Comparison of ENCODE assay signal across 11 mouse cellular contexts in genomic region chr5:100085097-100085496, GRCm38 (mm10). TPM values are rescaled to one million over a fixed set of nuclear protein-coding genes. Genes with fewer than 3 reads are reported as not detected.
A peak's percentile ranks its signal among the peaks of the same experiment; 100 is the strongest.
DNase-seq lines count a peak whose midpoint lies in the region; ATAC-seq and TF ChIP-seq lines count a peak whose summit lies in the region.
"Had no signal": no experiment of that assay in that cellular context is flagged by ENCODE, and none has a peak within 500 bp of the region (broad histone marks: within the 10 kb centered on the region; RNA-seq: fewer than 3 reads in every experiment).

No protein-coding gene starts in this region.

- no peaks in the 10 kb centered on the region for H3K27me3 ChIP-seq in forebrain, embryonic 13.5 days
- H3K27me3 ChIP-seq in forebrain, embryonic 11.5 days (ENCODE audit: control insufficient read depth, insufficient read depth, low read length) = no peaks in the 10 kb centered on the region
- H3K27me3 ChIP-seq in limb, embryonic 12.5 days = no peaks in the 10 kb centered on the region
- no peaks in the 10 kb centered on the region for H3K27me3 ChIP-seq in limb, embryonic 10.5 days (ENCODE audit: low read depth, poor library complexity, severe bottlenecking)
- no peaks in the 10 kb centered on the region for H3K27me3 ChIP-seq in intestine, postnatal 0 days (replicated peaks; ENCODE audit: control insufficient read depth, insufficient read depth, low read length)

- H3K36me3 ChIP-seq in forebrain, embryonic 13.5 days (ENCODE audit: poor library complexity, severe bottlenecking) = no peaks in the 10 kb centered on the region
- H3K36me3 ChIP-seq in forebrain, embryonic 11.5 days (ENCODE audit: control insufficient read depth, insufficient read depth, low read length) = no peaks in the 10 kb centered on the region
- no peaks in the 10 kb centered on the region for H3K36me3 ChIP-seq in limb, embryonic 12.5 days
- H3K36me3 ChIP-seq in limb, embryonic 10.5 days = no peaks in the 10 kb centered on the region
- no peaks in the 10 kb centered on the region for H3K36me3 ChIP-seq in intestine, postnatal 0 days (ENCODE audit: control insufficient read depth, insufficient read depth)

- TF ChIP-seq CTCF in intestine, postnatal 0 days (IDR thresholded peaks at IDR 0.05; ENCODE audit: low read depth) = no peak

- no peak overlapping the region; the same call in 1 of the 2 replicates for H3K4me2 ChIP-seq in forebrain, embryonic 13.5 days
- no peak overlapping the region for H3K4me2 ChIP-seq in forebrain, embryonic 11.5 days (ENCODE audit: low read depth, low read length, severe bottlenecking)
- H3K4me2 ChIP-seq in limb, embryonic 12.5 days = no peak overlapping the region
- 0 out of 2 replicates have a peak overlapping the region, but pooled peaks have one; percentile 30 for H3K4me2 ChIP-seq in intestine, postnatal 0 days (replicated peaks; ENCODE audit: low read depth)

- H3K27ac ChIP-seq in forebrain, embryonic 13.5 days = peak overlapping the region; percentile 78
- H3K27ac ChIP-seq in forebrain, embryonic 11.5 days (ENCODE audit: low read depth, low read length) = no peak overlapping the region
- H3K27ac ChIP-seq in limb, embryonic 12.5 days = 0 out of 2 replicates have a peak overlapping the region, but pooled peaks have one; percentile 4
- no peak overlapping the region for H3K27ac ChIP-seq in limb, embryonic 10.5 days
- H3K27ac ChIP-seq in intestine, postnatal 0 days (ENCODE audit: low read depth, low read length) = no peak overlapping the region

- no peak overlapping the region for H3K9ac ChIP-seq in forebrain, embryonic 13.5 days
- no peak overlapping the region for H3K9ac ChIP-seq in forebrain, embryonic 11.5 days (ENCODE audit: low read length)
- H3K9ac ChIP-seq in limb, embryonic 12.5 days (replicated peaks) = no peak overlapping the region
- no peak overlapping the region for H3K9ac ChIP-seq in intestine, postnatal 0 days (ENCODE audit: low read depth, low read length)

- H3K9me3 ChIP-seq in forebrain, embryonic 13.5 days (replicated peaks) = peaks cover 3% of the 10 kb centered on the region; the same call in 1 of the 2 replicates
- no peaks in the 10 kb centered on the region for H3K9me3 ChIP-seq in forebrain, embryonic 11.5 days (ENCODE audit: control insufficient read depth, low read length)
- no peaks in the 10 kb centered on the region for H3K9me3 ChIP-seq in limb, embryonic 12.5 days
- H3K9me3 ChIP-seq in limb, embryonic 10.5 days (replicated peaks) = no peaks in the 10 kb centered on the region
- H3K9me3 ChIP-seq in intestine, postnatal 0 days (ENCODE audit: control insufficient read depth) = no peaks in the 10 kb centered on the region

- 42% methylated on average over 8 of the region's 8 CpGs for WGBS in forebrain, embryonic 13.5 days
- WGBS in forebrain, embryonic 11.5 days = 82% methylated on average over 8 of the region's 8 CpGs
- WGBS in limb, embryonic 12.5 days = 62% methylated on average over 8 of the region's 8 CpGs
- WGBS in limb, embryonic 10.5 days = 91% methylated on average over 8 of the region's 8 CpGs
- 30% methylated on average over 8 of the region's 8 CpGs for WGBS in intestine, postnatal 0 days

- peak; percentile 50; the same call in 1 of the 2 replicates for ATAC-seq in forebrain, embryonic 13.5 days
- no peak for ATAC-seq in forebrain, embryonic 11.5 days (replicated peaks; ENCODE audit: low FRiP score)
- no peak for ATAC-seq in limb, embryonic 12.5 days (ENCODE audit: insufficient number of reproducible peaks, insufficient read depth, low FRiP score, low TSS enrichment, low read depth)
- peak; percentile 49; the same call in 1 of the 2 replicates for ATAC-seq in intestine, postnatal 0 days
- ATAC-seq in erythroblast, adult 5-6 weeks (replicated peaks; ENCODE audit: low FRiP score, poor library complexity, severe bottlenecking) = no peak
- ATAC-seq: CD4-positive, CD25-positive, alpha-beta regulatory T cell, adult 4 months had no signal

- no peak overlapping the region for H3K4me3 ChIP-seq in forebrain, embryonic 13.5 days
- H3K4me3 ChIP-seq in forebrain, embryonic 11.5 days (ENCODE audit: low read depth, low read length) = no peak overlapping the region
- H3K4me3 ChIP-seq in limb, embryonic 12.5 days (replicated peaks) = no peak overlapping the region
- H3K4me3 ChIP-seq in limb, embryonic 10.5 days = no peak overlapping the region
- no peak overlapping the region for H3K4me3 ChIP-seq in intestine, postnatal 0 days (ENCODE audit: low read depth, low read length)

- H3K4me1 ChIP-seq in forebrain, embryonic 13.5 days = peaks cover 32% of the 10 kb centered on the region
- H3K4me1 ChIP-seq in forebrain, embryonic 11.5 days (replicated peaks; ENCODE audit: control insufficient read depth, insufficient read depth, low read length) = no peaks in the 10 kb centered on the region
- H3K4me1 ChIP-seq in limb, embryonic 12.5 days (replicated peaks) = peaks cover 21% of the 10 kb centered on the region
- peaks cover 4% of the 10 kb centered on the region; the same call in 1 of the 2 replicates for H3K4me1 ChIP-seq in limb, embryonic 10.5 days
- H3K4me1 ChIP-seq in intestine, postnatal 0 days (replicated peaks; ENCODE audit: control insufficient read depth, insufficient read depth, low read length) = peaks cover 2% of the 10 kb centered on the region; the same call in 1 of the 2 replicates

- DNase-seq in forebrain, embryonic 11.5 days (ENCODE audit: low spot score) = no peak
- DNase-seq in limb, embryonic 10.5 days (ENCODE audit: low spot score) = no peak
- peak; percentile 17 for DNase-seq in adrenal gland, postnatal 25 days
- no peak for DNase-seq in gastrocnemius, adult 8-10 months (ENCODE audit: low spot score in 2 of 2)
- DNase-seq: lung, postnatal 14 days; right cerebral cortex, postnatal 4 days had no signal

RNA-seq across cellular contexts. Expression of gene Enoph1, which starts 45.3 kb away (rescaled TPM):
- polyA plus RNA-seq in forebrain, embryonic 13.5 days (2015; fragmentation: Nextera tagmentation; extraction: Ambion mirVana) = 47.8 and 49.2 TPM in 2 replicates
- 50.5 and 53.1 TPM in 2 replicates for polyA plus RNA-seq in forebrain, embryonic 11.5 days (2014; fragmentation: Nextera tagmentation; extraction: Ambion mirVana)
- polyA plus RNA-seq in limb, embryonic 12.5 days (2016; fragmentation: Nextera tagmentation; extraction: Ambion mirVana) = 48.2 and 52.1 TPM in 2 replicates
- 62.9 and 75.2 TPM in 2 replicates for polyA plus RNA-seq in limb, embryonic 10.5 days (2016; fragmentation: Nextera tagmentation; extraction: Ambion mirVana)
- total RNA-seq in adrenal gland, postnatal 25 days (2021) = 37.6 and 38.3 TPM in 2 replicates
- 26.6 TPM in 2 replicates for polyA plus RNA-seq in intestine, postnatal 0 days (2015; fragmentation: Nextera tagmentation; extraction: Ambion mirVana)
- 8.4 and 11.5 TPM in 2 replicates for total RNA-seq in erythroblast, adult 5-6 weeks (2015; ENCODE audit: low replicate concordance)
- 3.8 and 7.2 TPM in 2 replicates for total RNA-seq in erythroblast, adult 5-6 weeks (2017; ENCODE audit: low replicate concordance)
- total RNA-seq in gastrocnemius, adult 8-10 months (2022) = 1 to 10 TPM; 6.9 to 9.8 (median 8.3) TPM

RNA-seq across cellular contexts. Expression of gene Hnrnpdl, which starts 45.6 kb away (rescaled TPM):
- 260 and 282 TPM in 2 replicates for polyA plus RNA-seq in forebrain, embryonic 13.5 days (2015; fragmentation: Nextera tagmentation; extraction: Ambion mirVana)
- 296 and 314 TPM in 2 replicates for polyA plus RNA-seq in forebrain, embryonic 11.5 days (2014; fragmentation: Nextera tagmentation; extraction: Ambion mirVana)
- 257 and 266 TPM in 2 replicates for polyA plus RNA-seq in limb, embryonic 12.5 days (2016; fragmentation: Nextera tagmentation; extraction: Ambion mirVana)
- 210 and 253 TPM in 2 replicates for polyA plus RNA-seq in limb, embryonic 10.5 days (2016; fragmentation: Nextera tagmentation; extraction: Ambion mirVana)
- 139 and 144 TPM in 2 replicates for total RNA-seq in adrenal gland, postnatal 25 days (2021)
- polyA plus RNA-seq in intestine, postnatal 0 days (2015; fragmentation: Nextera tagmentation; extraction: Ambion mirVana) = 61.6 and 63.2 TPM in 2 replicates
- total RNA-seq in erythroblast, adult 5-6 weeks (2015; ENCODE audit: low replicate concordance) = 78.4 and 82.3 TPM in 2 replicates
- total RNA-seq in erythroblast, adult 5-6 weeks (2017; ENCODE audit: low replicate concordance) = 106 and 110 TPM in 2 replicates
- total RNA-seq in gastrocnemius, adult 8-10 months (2022) = 10 to 100 TPM; 53.5 to 80.2 (median 65.3) TPM

Comparison
In these comparisons a context has a peak if more than half of its experiments do, and no peak if none do; other contexts are left out.
1. ATAC-seq: peak in forebrain, embryonic 13.5 days (single experiment) and intestine, postnatal 0 days (single experiment); none in forebrain, embryonic 11.5 days (single experiment), limb, embryonic 12.5 days (single experiment) and erythroblast, adult 5-6 weeks (single experiment).
2. H3K27ac ChIP-seq: peak in forebrain, embryonic 13.5 days (single experiment) and limb, embryonic 12.5 days (single experiment); none in forebrain, embryonic 11.5 days (single experiment), limb, embryonic 10.5 days (single experiment) and intestine, postnatal 0 days (single experiment).